Mouse (Mus musculus): ENCODE measurements around the gene Otop2. TPM values are rescaled to one million over a fixed set of nuclear protein-coding genes. Genes with fewer than 3 reads are reported as not detected.

Gene Otop2
- not detected for total RNA-seq (2021)
- polyA plus RNA-seq (2012; rRNA removed): 0.12 TPM in 1 of 2 replicates, not detected in the other
- long read RNA-seq: 0 reads

GRCm38 (mm10) chr11:115306863-115307262 lies at the start of gene Otop2:
Gene Otop2, plus strand, starts transcription at chr11:115307163.
- DNase-seq: no peak

- no peak for DNase-seq
Measured at GRCm38 (mm10) chr11:115257775-115258510, 49.0 kb upstream of the Otop2 start.

- DNase-seq: no peak
Measured at GRCm38 (mm10) chr11:115259134-115259533, 47.8 kb upstream of the Otop2 start.

GRCm38 (mm10) chr11:115262954-115263353 lies 44.0 kb upstream of the Otop2 start:
- no peak for DNase-seq

GRCm38 (mm10) chr11:115264136-115264861 lies 42.7 kb upstream of the Otop2 start:
- DNase-seq: no peak

GRCm38 (mm10) chr11:115264862-115265668 lies 41.9 kb upstream of the Otop2 start:
- no peak for DNase-seq

GRCm38 (mm10) chr11:115265771-115266399 lies 41.1 kb upstream of the Otop2 start:
- peak; percentile 33 for DNase-seq

GRCm38 (mm10) chr11:115266400-115266778 lies 40.6 kb upstream of the Otop2 start:
- DNase-seq: peak; percentile 71

GRCm38 (mm10) chr11:115267061-115267883 lies 39.7 kb upstream of the Otop2 start, which contains the start of gene Grin2c:
Gene Grin2c, minus strand, starts transcription at chr11:115267243.
- peak; percentile 75 for DNase-seq

- peak; percentile 44 for DNase-seq
Measured at GRCm38 (mm10) chr11:115267958-115268357, 39.0 kb upstream of the Otop2 start.

- DNase-seq: no peak
Measured at GRCm38 (mm10) chr11:115269330-115270066, 37.5 kb upstream of the Otop2 start.

GRCm38 (mm10) chr11:115270148-115270861 lies 36.7 kb upstream of the Otop2 start:
- DNase-seq: peak; percentile 77

- DNase-seq: no peak
Measured at GRCm38 (mm10) chr11:115271052-115271451, 35.9 kb upstream of the Otop2 start.

GRCm38 (mm10) chr11:115271481-115271880 lies 35.5 kb upstream of the Otop2 start:
- DNase-seq: peak; percentile 63

- DNase-seq: peak; percentile 91
Measured at GRCm38 (mm10) chr11:115272894-115273498, 34.0 kb upstream of the Otop2 start.

- DNase-seq: peak; percentile 69
Measured at GRCm38 (mm10) chr11:115273735-115274134, 33.2 kb upstream of the Otop2 start.

GRCm38 (mm10) chr11:115274178-115274577 lies 32.8 kb upstream of the Otop2 start:
- no peak for DNase-seq

- DNase-seq: peak; percentile 83
Measured at GRCm38 (mm10) chr11:115274771-115275170, 32.2 kb upstream of the Otop2 start.

- DNase-seq: peak; percentile 85
Measured at GRCm38 (mm10) chr11:115275509-115275908, 31.5 kb upstream of the Otop2 start.
